Mouse (Mus musculus) ovary, postnatal 14 days (tissue): ENCODE data around the gene Serp2.
"Not testable (repeated sequence)": the region's sequence is repeated elsewhere in the genome, so short reads cannot be mapped to it uniquely, and the experiment has no call there.

Source experiments
- DNase-seq: peaks from one replicate; pipeline ENCODE4 v3.0.0; 2022; ENCODE audit warnings: low spot score

The Serp2 gene

GRCm38 (mm10) chr14:76569271-76569961 lies 12.7 kb upstream of the Serp2 start:
- no peak for DNase-seq

GRCm38 (mm10) chr14:76568548-76568947 lies 11.9 kb upstream of the Serp2 start:
- DNase-seq = no peak

GRCm38 (mm10) chr14:76567280-76567679 lies 10.6 kb upstream of the Serp2 start:
- DNase-seq = no peak

- no peak for DNase-seq
Observed at GRCm38 (mm10) chr14:76566711-76567110, 10.0 kb upstream of the Serp2 start.

- DNase-seq = no peak
Observed at GRCm38 (mm10) chr14:76566193-76566592, 9.5 kb upstream of the Serp2 start.

GRCm38 (mm10) chr14:76559208-76559607 lies 2.5 kb upstream of the Serp2 start:
- DNase-seq = no peak

GRCm38 (mm10) chr14:76558171-76558570 lies 1.5 kb upstream of the Serp2 start:
- not testable (repeated sequence) for DNase-seq

- DNase-seq = peak; percentile 57
Observed at GRCm38 (mm10) chr14:76556031-76556851, 448 bp downstream of the Serp2 start.

GRCm38 (mm10) chr14:76555263-76556030 lies 1.2 kb downstream of the Serp2 start:
- DNase-seq = no peak

GRCm38 (mm10) chr14:76544136-76544535 lies 12.6 kb downstream of the Serp2 start:
- no peak for DNase-seq

GRCm38 (mm10) chr14:76541341-76541740 lies 15.3 kb downstream of the Serp2 start:
- DNase-seq = no peak

GRCm38 (mm10) chr14:76540005-76540670 lies 16.6 kb downstream of the Serp2 start:
- no peak for DNase-seq

- no peak for DNase-seq
Observed at GRCm38 (mm10) chr14:76536921-76537320, 19.8 kb downstream of the Serp2 start.

GRCm38 (mm10) chr14:76535096-76535495 lies 21.6 kb downstream of the Serp2 start:
- DNase-seq = no peak

- no peak for DNase-seq
Observed at GRCm38 (mm10) chr14:76533170-76533815, 23.4 kb downstream of the Serp2 start.

GRCm38 (mm10) chr14:76532257-76533169 lies 24.2 kb downstream of the Serp2 start:
- no peak for DNase-seq

GRCm38 (mm10) chr14:76531027-76531660 lies 25.5 kb downstream of the Serp2 start:
- no peak for DNase-seq

GRCm38 (mm10) chr14:76528641-76529040 lies 28.0 kb downstream of the Serp2 start:
- no peak for DNase-seq

- DNase-seq = no peak
Observed at GRCm38 (mm10) chr14:76527758-76528313, 28.9 kb downstream of the Serp2 start.
